Comparison of ENCODE assay signal across 18 mouse cellular contexts in genomic region chr9:89831855-89832254, GRCm38 (mm10).
DNase-seq lines count a peak whose midpoint lies in the region; ATAC-seq and TF ChIP-seq lines count a peak whose summit lies in the region.
"Had no signal": no experiment of that assay in that cellular context is flagged by ENCODE, and none has a peak within 500 bp of the region (broad histone marks: within the 10 kb centered on the region; RNA-seq: fewer than 3 reads in every experiment).

No protein-coding gene starts in this region.

- peak; percentile 61; the same call in 1 of the 2 replicates for ATAC-seq in intestine, embryonic 14.5 days (replicated peaks; ENCODE audit: low FRiP score, low TSS enrichment, low read depth)
- no peak for ATAC-seq in intestine, postnatal 0 days
- no peak for ATAC-seq in forebrain, embryonic 14.5 days
- ATAC-seq: forebrain, embryonic 15.5 days; Patski had no signal

- H3K4me1 ChIP-seq in intestine, embryonic 14.5 days (replicated peaks; ENCODE audit: control insufficient read depth, insufficient read depth, low read length) = no peaks in the 10 kb centered on the region
- H3K4me1 ChIP-seq in intestine, postnatal 0 days (replicated peaks; ENCODE audit: control insufficient read depth, insufficient read depth, low read length) = no peaks in the 10 kb centered on the region
- H3K4me1 ChIP-seq in CH12.LX (ENCODE audit: control insufficient read depth in 1 of 2, insufficient read depth in 2 of 2) = peaks cover 5 to 11% of the 10 kb centered on the region in 2 experiments
- H3K4me1 ChIP-seq in forebrain, embryonic 14.5 days (ENCODE audit: control insufficient read depth, insufficient read depth, low read length) = 0 out of 2 replicates have a peak, but pooled peaks cover 3% of the 10 kb centered on the region
- H3K4me1 ChIP-seq: embryonic facial prominence, embryonic 15.5 days; limb, embryonic 15.5 days had no signal

- no peak overlapping the region for H3K4me2 ChIP-seq in intestine, embryonic 14.5 days (ENCODE audit: low read length)
- no peak overlapping the region for H3K4me2 ChIP-seq in intestine, postnatal 0 days (replicated peaks; ENCODE audit: low read depth)
- no peak overlapping the region for H3K4me2 ChIP-seq in CH12.LX (ENCODE audit: insufficient read depth, low read depth, poor library complexity, severe bottlenecking)
- H3K4me2 ChIP-seq in forebrain, embryonic 14.5 days (ENCODE audit: low read length) = no peak overlapping the region
- H3K4me2 ChIP-seq: embryonic facial prominence, embryonic 15.5 days; forebrain, embryonic 15.5 days; heart, embryonic 11.5 days; limb, embryonic 15.5 days had no signal

- H3K9ac ChIP-seq in intestine, embryonic 14.5 days (ENCODE audit: low read length) = no peak overlapping the region
- H3K9ac ChIP-seq in intestine, postnatal 0 days (ENCODE audit: low read depth, low read length) = no peak overlapping the region
- H3K9ac ChIP-seq in CH12.LX (ENCODE audit: insufficient read depth, low read depth) = no peak overlapping the region
- H3K9ac ChIP-seq in forebrain, embryonic 14.5 days (ENCODE audit: low read length) = no peak overlapping the region
- H3K9ac ChIP-seq: embryonic facial prominence, embryonic 15.5 days; forebrain, embryonic 15.5 days; limb, embryonic 15.5 days had no signal

- H3K36me3 ChIP-seq in intestine, embryonic 14.5 days (ENCODE audit: control insufficient read depth, insufficient read depth, low read length) = no peaks in the 10 kb centered on the region
- H3K36me3 ChIP-seq in intestine, postnatal 0 days (ENCODE audit: control insufficient read depth, insufficient read depth) = no peaks in the 10 kb centered on the region
- no peaks in the 10 kb centered on the region for H3K36me3 ChIP-seq in CH12.LX (replicated peaks in 1 of 2; ENCODE audit: control insufficient read depth in 1 of 2, insufficient read depth in 1 of 2, low read length in 1 of 2)
- H3K36me3 ChIP-seq in forebrain, embryonic 14.5 days (ENCODE audit: control insufficient read depth, insufficient read depth, low read length) = no peaks in the 10 kb centered on the region
- H3K36me3 ChIP-seq: embryonic facial prominence, embryonic 15.5 days; forebrain, embryonic 15.5 days; limb, embryonic 15.5 days had no signal

- in situ Hi-C loops in CH12.LX (cut with MboI; ENCODE audit: low pct_ligation_motif_present, low pct_unique_long_range_greater_than_20kb, low sequenced_read_pairs) = no loop called here

- H3K9me3 ChIP-seq in intestine, embryonic 14.5 days (ENCODE audit: control insufficient read depth, low read length) = no peaks in the 10 kb centered on the region
- H3K9me3 ChIP-seq in intestine, postnatal 0 days (ENCODE audit: control insufficient read depth) = no peaks in the 10 kb centered on the region
- H3K9me3 ChIP-seq in CH12.LX (replicated peaks; ENCODE audit: low read length) = no peaks in the 10 kb centered on the region
- no peaks in the 10 kb centered on the region for H3K9me3 ChIP-seq in forebrain, embryonic 14.5 days (replicated peaks; ENCODE audit: control insufficient read depth, low read length)
- H3K9me3 ChIP-seq: embryonic facial prominence, embryonic 15.5 days; forebrain, embryonic 15.5 days; limb, embryonic 15.5 days had no signal

- no peak for DNase-seq in intestine, embryonic 14.5 days (ENCODE audit: low spot score)
- peak; percentile 48 for DNase-seq in CH12.LX (ENCODE audit: extremely low read depth)
- peak; percentile 80 for DNase-seq in adrenal gland, postnatal 36 days
- peak; percentile 18 for DNase-seq in monocyte, adult 2 months (ENCODE audit: low read depth in 1 of 2, low spot score in 2 of 2)
- DNase-seq in adipocyte (ENCODE audit: low spot score) = no peak
- no peak for DNase-seq in lung, postnatal 14 days
- no peak for DNase-seq in forebrain, embryonic 14.5 days (ENCODE audit: low spot score)
- DNase-seq: cerebellum, adult 11-12 months; heart, postnatal 4 days; kidney, adult 11 months; lung, adult 18-20 months had no signal

- no peak for TF ChIP-seq RAD21 in CH12.LX (IDR thresholded peaks at IDR 0.05; ENCODE audit: low read depth, low read length)

- H3K27ac ChIP-seq in intestine, embryonic 14.5 days (ENCODE audit: low read depth) = no peak overlapping the region
- no peak overlapping the region for H3K27ac ChIP-seq in intestine, postnatal 0 days (ENCODE audit: low read depth, low read length)
- H3K27ac ChIP-seq in CH12.LX (ENCODE audit: insufficient read depth, low read depth) = no peak overlapping the region
- H3K27ac ChIP-seq in forebrain, embryonic 14.5 days (ENCODE audit: low read depth, low read length) = no peak overlapping the region
- H3K27ac ChIP-seq: embryonic facial prominence, embryonic 15.5 days; forebrain, embryonic 15.5 days; limb, embryonic 15.5 days had no signal

- TF ChIP-seq POLR2A in CH12.LX (IDR thresholded peaks at IDR 0.05; ENCODE audit: low read depth, low read length) = no peak

- no peak for TF ChIP-seq CTCF in intestine, postnatal 0 days (IDR thresholded peaks at IDR 0.05; ENCODE audit: low read depth)
- no peak for TF ChIP-seq CTCF in CH12.LX (conservative IDR thresholded peaks at IDR 0.05 in 1 of 2, IDR thresholded peaks at IDR 0.05 in 1 of 2; ENCODE audit: low read depth in 2 of 2, low read length in 2 of 2)

- H3K4me3 ChIP-seq in intestine, embryonic 14.5 days (ENCODE audit: low read depth, low read length) = no peak overlapping the region
- no peak overlapping the region for H3K4me3 ChIP-seq in intestine, postnatal 0 days (ENCODE audit: low read depth, low read length)
- H3K4me3 ChIP-seq in CH12.LX (replicated peaks in 1 of 3; ENCODE audit: low read depth in 2 of 3, low read length in 2 of 3, poor library complexity in 1 of 3) = no peak overlapping the region
- H3K4me3 ChIP-seq in forebrain, embryonic 14.5 days (ENCODE audit: low read depth, low read length) = no peak overlapping the region
- H3K4me3 ChIP-seq: embryonic facial prominence, embryonic 15.5 days; forebrain, embryonic 15.5 days; limb, embryonic 15.5 days; myocyte had no signal

- H3K79me2 ChIP-seq in CH12.LX (replicated peaks; ENCODE audit: control insufficient read depth, extremely low read depth, insufficient read depth, poor library complexity, severe bottlenecking) = no peaks in the 10 kb centered on the region

- 87% methylated on average over 14 of the region's 14 CpGs for WGBS in intestine, embryonic 14.5 days
- WGBS in intestine, postnatal 0 days = 72% methylated on average over 14 of the region's 14 CpGs
- WGBS in forebrain, embryonic 14.5 days = 94% methylated on average over 14 of the region's 14 CpGs

- no peak for TF ChIP-seq EP300 in CH12.LX (IDR thresholded peaks at IDR 0.05; ENCODE audit: low read length)

- dilution Hi-C loops in CH12.LX (cut with MboI; ENCODE audit: extremely low pct_ligation_motif_present, extremely low pct_unique_long_range_greater_than_20kb, low sequenced_read_pairs) = no loop called here

- H3K27me3 ChIP-seq in intestine, embryonic 14.5 days (replicated peaks; ENCODE audit: control insufficient read depth, insufficient read depth, low read length) = no peaks in the 10 kb centered on the region
- H3K27me3 ChIP-seq in intestine, postnatal 0 days (replicated peaks; ENCODE audit: control insufficient read depth, insufficient read depth, low read length) = no peaks in the 10 kb centered on the region
- peaks cover 1% of the 10 kb centered on the region for H3K27me3 ChIP-seq in CH12.LX (replicated peaks)
- H3K27me3 ChIP-seq in forebrain, embryonic 14.5 days (replicated peaks; ENCODE audit: control insufficient read depth, insufficient read depth, low read length) = 0 out of 2 replicates have a peak, but pooled peaks cover 3% of the 10 kb centered on the region
- H3K27me3 ChIP-seq: embryonic facial prominence, embryonic 15.5 days; forebrain, embryonic 15.5 days had no signal

TF ChIP-seq in CH12.LX, 34 proteins besides CTCF, POLR2A, EP300 and RAD21:
- TF ChIP-seq UBTF (IDR thresholded peaks at IDR 0.05; ENCODE audit: low read depth, low read length) (no peak), GABPA (IDR thresholded peaks at IDR 0.05; ENCODE audit: insufficient replicate concordance, low read depth, low read length) (no peak), TBP (conservative IDR thresholded peaks at IDR 0.05; ENCODE audit: low read depth, low read length) (no peak), MYC (IDR thresholded peaks at IDR 0.05; ENCODE audit: low read depth, low read length) (no peak), RCOR1 (conservative IDR thresholded peaks at IDR 0.05; ENCODE audit: low read depth, low read length) (no peak), MEF2A (IDR thresholded peaks at IDR 0.05; ENCODE audit: borderline replicate concordance, low read depth, low read length) (no peak), KAT2A (IDR thresholded peaks at IDR 0.05; ENCODE audit: insufficient replicate concordance, low read length) (no peak), ETS1 (conservative IDR thresholded peaks at IDR 0.05; ENCODE audit: low read depth, low read length) (no peak), NELFE (IDR thresholded peaks at IDR 0.05; ENCODE audit: low read depth, low read length) (no peak), ZNF384 (IDR thresholded peaks at IDR 0.05; ENCODE audit: low read depth, low read length) (no peak), MAFK (IDR thresholded peaks at IDR 0.05; ENCODE audit: insufficient replicate concordance, low read length) (no peak)

Comparison
In these comparisons a context has a peak if more than half of its experiments do, and no peak if none do; other contexts are left out.
1. DNase-seq: peak in CH12.LX (single experiment), adrenal gland, postnatal 36 days (2 of 2) and monocyte, adult 2 months (2 of 2); none in intestine, embryonic 14.5 days (single experiment), adipocyte (single experiment), lung, postnatal 14 days (single experiment) and forebrain, embryonic 14.5 days (single experiment).